Mouse (Mus musculus) kidney, adult 2 months (tissue): ENCODE measurements around the gene Klb.

Experiments
- CTCF ChIP-seq: fragments of 200-500 bp; conservative IDR thresholded peaks from 2 replicates; pipeline ENCODE4 v1.5.1; 2011; ENCODE audit warnings: low read depth, mild to moderate bottlenecking, control low read depth, low read length, moderate library complexity, mixed read lengths; ENCODE audit not compliant: insufficient read depth, insufficient read length
- POLR2A ChIP-seq: fragments of 200-500 bp; IDR thresholded peaks from one replicate; pipeline ENCODE4 v1.6.1; 2011; ENCODE audit warnings: low read depth, low read length, control low read depth

GRCm38 (mm10) chr5:65324758-65325355 lies 23.3 kb upstream of the Klb start:
- TF ChIP-seq CTCF (no peak), POLR2A (no peak)
